Mouse (Mus musculus): ENCODE results near the gene Rhoh.

Rhoh gene

DNA sequence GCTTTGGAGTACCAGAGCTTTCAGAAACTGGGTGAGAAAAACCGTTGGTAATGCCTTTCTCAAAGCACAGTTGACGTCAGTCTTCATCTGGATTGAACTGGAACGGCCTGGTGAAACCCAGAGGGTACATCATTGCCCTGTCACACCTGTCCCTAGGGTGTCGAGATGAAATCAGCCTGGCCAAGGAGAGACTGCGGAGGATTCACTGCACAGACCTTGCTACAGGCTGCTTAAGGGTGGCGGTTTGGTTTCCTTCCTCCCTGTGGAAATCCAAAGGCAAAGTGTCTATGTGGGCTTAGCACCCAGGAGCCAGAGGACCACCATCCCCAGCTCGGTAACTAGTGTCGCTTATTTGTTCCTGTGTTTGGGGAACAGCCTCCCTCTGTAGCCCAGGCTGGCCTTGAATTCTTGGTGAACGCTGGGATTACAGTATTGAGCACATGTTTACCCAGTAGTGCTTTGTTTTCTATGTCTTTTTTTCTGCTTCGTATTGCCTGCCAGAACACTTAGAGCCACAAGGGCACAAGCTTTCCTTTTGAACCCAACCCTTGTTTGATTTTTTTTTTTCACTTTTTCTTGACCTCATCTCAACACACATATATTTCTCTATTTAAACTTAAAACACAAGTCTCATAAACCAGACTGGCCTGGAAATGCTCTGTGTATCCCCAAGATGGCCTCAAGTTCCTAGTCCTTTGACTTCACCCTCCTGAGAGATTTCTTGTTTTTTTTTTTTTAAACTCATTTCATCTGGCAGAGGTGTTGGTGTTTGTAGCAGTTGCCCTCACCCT lies at the start of gene Rhoh:
TSS of gene Rhoh (plus strand) at position 60 of the 791 bp plus-strand sequence.
- DNase-seq (ENCODE audit: low spot score) = no peak

GRCm38 (mm10) chr5:65823601-65824133 lies 37.3 kb upstream of the Rhoh start:
- no peak for DNase-seq (ENCODE audit: low spot score)

DNA sequence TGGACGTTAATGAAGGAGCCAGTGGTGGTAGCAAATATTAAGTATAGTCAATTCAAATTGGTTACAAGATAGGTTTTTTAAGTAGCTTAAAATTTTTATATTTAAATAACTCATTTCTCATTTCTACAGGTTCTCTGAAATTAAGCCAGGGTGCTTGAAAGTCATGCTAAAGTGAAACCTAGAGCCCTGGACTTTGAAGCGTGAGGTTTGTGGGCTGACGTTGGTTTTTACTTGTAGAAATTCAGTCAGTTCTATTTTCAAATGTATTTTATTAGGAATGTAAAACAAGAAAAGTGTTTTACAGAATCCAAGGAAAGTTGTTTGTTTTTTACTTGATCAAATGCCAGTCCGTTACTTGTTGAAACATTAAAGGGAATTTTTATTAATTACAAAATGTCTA lies 34.5 kb upstream of the Rhoh start:
- DNase-seq (ENCODE audit: low spot score) = no peak

GRCm38 (mm10) chr5:65827102-65827501 lies 33.9 kb upstream of the Rhoh start:
- DNase-seq (ENCODE audit: low spot score) = no peak

- DNase-seq (ENCODE audit: low spot score) = no peak
Observed at GRCm38 (mm10) chr5:65828261-65828660, 32.8 kb upstream of the Rhoh start.

DNA sequence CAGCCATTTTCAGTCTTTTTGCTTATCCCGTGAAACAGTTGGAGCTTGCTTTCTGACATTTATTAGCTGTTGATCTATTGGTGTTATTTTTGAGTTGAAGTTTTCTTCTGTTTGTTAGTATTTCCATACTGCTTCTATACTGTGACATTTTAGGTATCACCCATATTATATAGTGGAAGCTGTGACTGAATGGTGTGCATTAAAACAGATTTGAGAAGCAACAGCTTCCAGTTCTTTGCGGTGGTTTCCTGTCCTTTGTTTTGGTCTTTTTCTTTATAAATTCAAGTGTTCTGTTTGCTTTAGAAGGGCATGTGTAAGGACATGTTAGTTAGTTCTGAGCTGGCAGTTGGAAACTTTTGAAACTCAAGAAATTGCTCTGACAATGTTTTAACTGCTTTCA lies 32.0 kb upstream of the Rhoh start:
- no peak for DNase-seq (ENCODE audit: low spot score)

- no peak for DNase-seq (ENCODE audit: low spot score)
Observed at GRCm38 (mm10) chr5:65831917-65832618, 28.9 kb upstream of the Rhoh start.

DNA sequence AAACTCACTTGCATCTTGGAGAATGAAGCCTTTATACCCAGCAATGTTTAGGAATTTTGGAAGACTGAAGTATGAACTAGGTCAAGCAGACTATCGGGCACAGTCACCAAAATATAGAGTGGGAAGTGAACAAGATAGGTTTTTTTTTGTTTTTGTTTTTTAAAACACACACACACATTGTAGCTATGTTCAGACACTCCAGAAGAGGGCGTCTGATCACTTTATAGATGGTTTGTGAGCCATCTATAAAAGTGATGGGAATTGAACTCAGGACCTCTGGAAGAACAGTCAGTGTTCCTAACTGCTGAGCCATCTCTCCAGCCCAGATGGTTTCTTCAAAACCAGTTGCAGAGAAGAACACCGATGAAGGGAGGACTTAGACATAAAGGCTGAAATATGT lies 27.9 kb upstream of the Rhoh start:
- no peak for DNase-seq (ENCODE audit: low spot score)

DNA sequence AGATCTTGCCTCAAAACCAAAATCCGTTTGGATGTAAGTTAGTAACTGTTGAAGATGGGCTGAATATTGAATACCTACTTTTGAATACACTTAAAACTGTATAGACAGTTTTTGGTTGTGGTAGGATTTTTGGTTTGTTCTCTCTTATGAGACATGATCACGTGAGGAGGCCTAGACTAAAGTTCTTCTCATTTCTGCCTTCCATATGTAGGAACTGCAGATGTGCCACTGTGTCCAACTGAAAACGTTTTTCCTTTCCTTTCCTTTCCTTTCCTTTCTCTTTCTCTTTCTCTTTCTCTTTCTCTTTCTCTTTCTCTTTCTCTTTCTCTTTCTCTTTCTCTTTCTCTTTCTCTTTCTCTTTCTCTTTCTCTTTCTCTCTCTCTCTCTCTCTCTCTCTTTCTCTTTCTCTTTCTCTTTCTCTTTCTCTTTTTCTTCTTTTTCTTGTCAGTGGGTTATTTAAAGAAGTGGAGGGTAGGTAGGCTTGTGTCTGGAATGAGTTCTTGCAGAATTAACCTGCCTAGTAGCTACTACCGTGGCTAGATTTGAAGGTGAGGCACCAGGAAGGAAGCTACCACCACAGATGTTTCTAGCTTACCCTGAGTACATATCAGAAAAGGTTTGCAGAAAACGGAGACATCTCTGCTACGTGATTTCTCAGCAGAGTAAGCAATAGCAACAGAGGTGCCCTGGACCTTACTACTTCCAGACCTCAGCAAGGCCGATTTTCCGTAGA lies 27.1 kb upstream of the Rhoh start:
- no peak for DNase-seq (ENCODE audit: low spot score)

DNA sequence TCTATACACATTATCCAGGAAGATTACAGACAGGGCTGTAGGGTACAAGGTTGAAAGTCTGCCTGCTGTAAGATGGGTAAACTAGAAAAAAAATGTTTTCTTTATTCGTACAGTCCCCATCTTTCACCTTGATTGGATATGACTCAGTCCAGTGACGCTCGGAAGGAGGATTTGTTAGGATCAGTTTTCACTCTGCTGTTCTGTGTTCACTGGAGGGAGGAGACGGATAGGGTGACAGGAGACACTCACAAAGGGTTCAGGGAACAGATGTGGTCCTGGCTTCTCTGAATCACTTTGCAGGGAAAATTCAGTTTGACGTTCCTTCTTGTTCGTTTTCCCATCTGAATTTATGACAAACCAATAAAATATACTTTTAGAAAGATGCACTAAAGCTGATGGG lies 23.0 kb upstream of the Rhoh start:
- no peak for DNase-seq (ENCODE audit: low spot score)

- no peak for DNase-seq (ENCODE audit: low spot score)
Observed at GRCm38 (mm10) chr5:65842947-65843346, 18.1 kb upstream of the Rhoh start.

DNA sequence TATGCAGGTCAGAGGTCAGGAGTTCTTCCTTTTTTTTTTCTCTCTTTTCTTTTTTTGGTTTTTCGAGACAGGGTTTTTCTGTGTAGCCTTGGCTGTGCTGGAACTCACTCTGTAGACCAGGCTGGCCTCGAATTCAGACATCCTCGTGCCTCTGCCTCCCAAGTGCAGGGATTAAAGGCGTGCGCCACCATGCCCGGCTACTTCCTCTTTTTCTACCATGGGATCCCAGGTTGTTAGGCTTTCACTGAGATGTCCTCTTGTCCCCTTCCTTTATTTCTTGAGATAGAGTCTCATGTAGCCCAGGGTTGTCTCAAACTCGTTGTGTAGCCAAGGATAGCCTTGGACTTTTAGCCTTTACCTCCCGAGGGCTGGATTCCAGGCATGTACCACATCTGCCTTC lies 14.5 kb upstream of the Rhoh start:
- no peak for DNase-seq (ENCODE audit: low spot score)

DNA sequence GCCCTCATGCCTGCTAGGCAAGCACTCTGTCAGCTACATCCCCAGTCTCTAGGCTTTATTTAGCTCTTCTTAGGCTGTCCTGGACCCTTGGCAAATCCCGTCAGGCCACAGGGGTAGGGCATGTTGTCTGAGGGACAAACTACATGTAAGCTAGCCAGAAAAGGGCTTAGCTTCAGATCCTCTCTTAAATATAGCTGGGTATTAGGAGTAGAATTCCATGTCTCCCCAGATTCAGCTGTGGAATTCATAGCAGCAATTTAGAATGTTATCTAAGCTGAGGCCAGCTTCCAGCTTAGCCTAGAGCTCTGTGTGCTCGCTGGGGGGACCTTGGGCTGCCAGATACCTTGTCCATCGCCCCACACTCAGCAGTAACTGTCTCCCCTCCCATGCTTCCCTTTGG lies 14.1 kb upstream of the Rhoh start:
- DNase-seq (ENCODE audit: low spot score) = no peak

DNA sequence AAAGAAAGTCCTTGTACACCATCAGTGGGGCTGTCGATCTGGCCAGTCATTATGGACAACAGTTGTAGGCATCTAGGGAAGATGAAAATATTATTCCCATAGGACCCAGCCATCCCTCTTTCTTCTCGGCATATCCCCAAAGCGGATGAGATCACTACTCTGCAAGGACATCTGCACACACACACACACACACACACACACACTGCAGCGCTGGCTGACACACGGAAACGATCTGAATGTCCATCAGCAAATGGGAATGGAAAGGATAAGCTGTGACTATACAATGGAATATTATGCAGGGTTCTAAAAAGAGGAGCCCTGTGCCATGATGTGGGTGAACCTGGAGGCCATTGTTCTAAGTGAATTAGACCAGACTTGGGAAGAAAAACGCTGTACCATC lies 13.4 kb upstream of the Rhoh start:
- DNase-seq (ENCODE audit: low spot score) = no peak

DNA sequence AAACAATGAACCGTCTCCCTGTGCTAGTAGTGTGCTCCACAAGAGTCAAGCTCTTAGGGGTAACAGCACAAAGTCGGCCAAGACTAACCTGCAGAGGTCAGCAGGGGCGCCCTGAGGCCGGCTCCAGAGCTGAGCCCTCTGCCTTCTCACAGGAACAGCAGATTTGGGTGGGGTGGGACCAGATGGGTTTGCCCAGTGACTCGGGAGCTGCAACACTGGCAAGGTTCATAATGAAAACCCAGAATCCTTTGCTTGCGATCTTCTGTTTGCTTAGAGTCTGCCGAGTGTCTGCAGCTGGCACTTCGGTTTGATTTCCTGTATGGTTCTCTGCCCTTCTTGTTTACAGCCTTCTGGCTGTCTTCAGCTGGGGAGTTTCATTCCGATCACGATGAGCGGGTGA lies 10.2 kb upstream of the Rhoh start:
- no peak for DNase-seq (ENCODE audit: low spot score)

DNA sequence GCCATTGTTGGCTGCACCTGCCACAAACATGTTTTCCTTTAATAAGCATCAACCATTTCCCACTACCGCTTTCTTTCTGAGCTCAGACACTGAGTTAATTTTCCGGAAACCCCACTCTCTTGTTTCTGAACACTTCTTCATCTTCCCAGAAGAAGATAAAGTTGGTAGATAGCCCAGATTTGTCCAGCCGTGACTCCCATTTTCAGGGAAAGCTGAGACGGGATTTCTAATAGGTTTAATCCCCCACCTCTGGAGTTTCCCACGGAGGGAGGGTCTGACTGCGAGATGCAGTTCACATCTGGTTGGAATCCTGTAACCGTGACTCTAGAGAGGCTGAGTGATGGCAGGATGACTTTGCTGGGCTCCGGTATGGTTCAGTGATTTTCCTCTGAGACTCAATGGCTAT lies 6.2 kb upstream of the Rhoh start:
- no peak for DNase-seq (ENCODE audit: low spot score)

- DNase-seq (ENCODE audit: low spot score) = no peak
Observed at GRCm38 (mm10) chr5:65855571-65855970, 5.4 kb upstream of the Rhoh start.

GRCm38 (mm10) chr5:65856591-65857411 lies 4.2 kb upstream of the Rhoh start:
- no peak for DNase-seq (ENCODE audit: low spot score)

DNA sequence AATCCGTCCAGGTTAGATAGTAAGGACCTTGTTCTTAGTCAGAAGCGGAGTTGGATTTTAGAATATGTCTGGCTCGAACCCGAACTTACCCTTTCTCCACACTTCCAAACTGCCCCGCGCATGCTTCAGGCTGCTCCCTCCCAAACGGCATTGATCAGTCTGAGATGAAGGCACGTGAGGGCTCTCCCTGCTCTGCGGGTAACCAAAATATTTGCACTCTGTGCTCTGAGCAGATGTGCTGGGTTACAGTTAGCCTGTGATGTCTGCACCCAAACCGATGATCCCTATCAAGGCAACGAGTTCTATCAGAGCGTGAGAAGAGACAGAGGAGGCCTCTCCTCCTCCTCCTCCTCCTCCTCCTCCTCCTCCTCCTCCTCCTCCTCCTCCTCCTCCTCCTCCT lies 3.1 kb upstream of the Rhoh start:
- no peak for DNase-seq (ENCODE audit: low spot score)

DNA sequence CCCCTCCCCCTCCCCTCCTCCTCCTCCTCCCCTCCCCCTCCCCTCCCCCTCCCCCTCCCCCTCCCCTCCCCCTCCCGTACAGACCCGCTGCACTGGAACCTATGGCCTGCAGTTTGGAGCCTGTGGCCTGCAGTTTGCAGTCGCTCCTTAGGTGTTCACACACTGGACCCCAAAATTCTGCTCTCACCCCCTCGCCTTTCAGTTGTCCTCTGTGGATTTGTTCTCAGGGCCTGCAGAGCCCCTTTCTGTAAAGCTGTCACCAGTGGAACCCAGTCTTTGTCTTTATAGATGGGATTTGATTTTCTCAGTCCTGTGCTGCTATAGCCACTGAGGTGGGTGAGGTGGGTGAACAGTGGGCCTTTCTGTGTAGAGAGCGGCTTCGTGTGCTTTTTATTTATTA lies 2.7 kb upstream of the Rhoh start:
- no peak for DNase-seq (ENCODE audit: low spot score)

- DNase-seq (ENCODE audit: low spot score) = no peak
Observed at GRCm38 (mm10) chr5:65858898-65859297, 2.1 kb upstream of the Rhoh start.

DNA sequence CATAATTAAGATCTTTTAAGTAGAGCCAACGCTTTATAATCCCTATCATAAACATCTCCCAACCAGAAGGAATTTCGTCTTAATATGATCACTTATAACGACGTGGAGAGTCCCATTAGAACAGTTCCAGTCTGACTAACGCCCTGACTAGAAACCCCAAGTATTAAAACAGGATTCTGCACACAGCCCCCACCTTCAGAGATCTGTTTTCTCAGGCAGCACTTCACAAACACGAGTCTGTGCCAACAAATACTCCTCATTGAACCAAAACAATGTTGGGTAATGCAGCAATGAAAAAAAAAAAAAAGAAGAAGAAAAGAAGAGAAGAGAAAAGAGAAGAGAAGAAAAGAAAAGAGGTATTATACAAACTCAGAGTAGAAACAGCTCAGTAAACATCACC lies 1.6 kb upstream of the Rhoh start:
- DNase-seq (ENCODE audit: low spot score) = no peak
